Mouse (Mus musculus) kidney, embryonic 15.5 days (tissue): Measurements from ENCODE around the gene Pde7b. TPM values are rescaled to one million over a fixed set of nuclear protein-coding genes. Genes with fewer than 3 reads are reported as not detected.
A peak's percentile ranks its signal among the peaks of the same experiment; 100 is the strongest.

ENCODE experiments used
- ATAC-seq: fragments of 200-750 bp; cut with Nextera tagmentation; replicated peaks from 2 replicates; pipeline ENCODE4 v1.8.0; 2017; ENCODE audit warnings: moderate TSS enrichment; ENCODE audit not compliant: low FRiP score
- H3K27ac ChIP-seq: fragments of 300-500 bp; sonication (generic); 2 replicates; pipeline ENCODE4 v1.5.1; 2015; ENCODE audit warnings: mild to moderate bottlenecking, inconsistent platforms
- H3K27me3 ChIP-seq: fragments of 300-500 bp; sonication (generic); 2 replicates; pipeline ENCODE4 v1.6.1; 2015; ENCODE audit warnings: inconsistent platforms
- H3K36me3 ChIP-seq: fragments of 300-500 bp; sonication (generic); 2 replicates; pipeline ENCODE4 v1.6.1; 2015; ENCODE audit warnings: inconsistent platforms
- H3K4me1 ChIP-seq: fragments of 300-500 bp; sonication (generic); 2 replicates; pipeline ENCODE4 v1.6.1; 2015; ENCODE audit warnings: inconsistent platforms
- H3K4me2 ChIP-seq: fragments of 300-500 bp; sonication (generic); 2 replicates; pipeline ENCODE4 v1.6.1; 2015; ENCODE audit warnings: moderate library complexity, mild to moderate bottlenecking, inconsistent platforms
- H3K4me3 ChIP-seq: fragments of 300-500 bp; sonication (generic); replicated peaks from 2 replicates; pipeline ENCODE4 v1.5.1; 2015; ENCODE audit warnings: mild to moderate bottlenecking, inconsistent platforms
- H3K9ac ChIP-seq: fragments of 300-500 bp; sonication (generic); 2 replicates; pipeline ENCODE4 v1.6.1; 2015; ENCODE audit warnings: mild to moderate bottlenecking, inconsistent platforms
- H3K9me3 ChIP-seq: fragments of 300-500 bp; sonication (generic); replicated peaks from 2 replicates; pipeline ENCODE4 v1.6.1; 2016; ENCODE audit warnings: inconsistent platforms
- WGBS: fragments of 180-500 bp; shearing (Covaris S2); methylation state at CpG from one replicate; pipeline ENCODE4 v1.1.7; 2015; ENCODE audit warnings: mixed read lengths; 5-methylcytosine and 5-hydroxymethylcytosine counted together
- polyA plus RNA-seq: library from polyadenylated mRNA; unstranded; fragments of >200 nt; fragmentation: Nextera tagmentation; extraction: Ambion mirVana; gene quantifications from 2 replicates; pipeline ENCODE4 v1.2.1, GENCODE M21; 2015

Pde7b gene
- polyA plus RNA-seq, 1 experiment from 2014 or later, result 5.3 TPM

DNA sequence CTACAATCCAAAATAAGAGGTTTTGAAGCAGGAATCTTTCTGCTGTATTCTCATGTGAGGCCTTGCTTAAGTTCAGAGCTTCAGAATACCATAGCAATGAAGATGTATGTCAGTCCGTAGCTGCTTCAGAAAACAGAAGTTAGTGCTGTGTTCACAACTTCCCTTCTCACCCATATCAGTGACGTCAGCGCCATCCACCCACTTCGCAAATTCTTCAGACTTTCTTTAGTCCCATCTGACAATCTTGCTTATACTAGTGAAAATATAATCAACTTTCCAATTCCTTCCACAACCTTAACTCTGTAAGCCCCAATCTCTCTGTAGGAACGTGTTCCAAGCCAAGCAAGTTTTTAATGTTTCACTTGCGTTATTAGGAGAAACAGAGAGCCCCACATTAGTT, 326.7 kb downstream of the Pde7b start:
- no peaks in the 10 kb centered on the region for H3K27me3 ChIP-seq
- H3K27ac ChIP-seq, result no peak overlapping the region
- H3K9me3 ChIP-seq, result no peaks in the 10 kb centered on the region
- no peak overlapping the region for H3K4me2 ChIP-seq
- H3K9ac ChIP-seq, result no peak overlapping the region
- ATAC-seq, result no peak
- H3K36me3 ChIP-seq, result no peaks in the 10 kb centered on the region
- 74% methylated on average over 6 of the region's 6 CpGs for WGBS
- H3K4me3 ChIP-seq, result no peak overlapping the region
- 0 out of 2 replicates have a peak, but pooled peaks cover 2% of the 10 kb centered on the region for H3K4me1 ChIP-seq

DNA sequence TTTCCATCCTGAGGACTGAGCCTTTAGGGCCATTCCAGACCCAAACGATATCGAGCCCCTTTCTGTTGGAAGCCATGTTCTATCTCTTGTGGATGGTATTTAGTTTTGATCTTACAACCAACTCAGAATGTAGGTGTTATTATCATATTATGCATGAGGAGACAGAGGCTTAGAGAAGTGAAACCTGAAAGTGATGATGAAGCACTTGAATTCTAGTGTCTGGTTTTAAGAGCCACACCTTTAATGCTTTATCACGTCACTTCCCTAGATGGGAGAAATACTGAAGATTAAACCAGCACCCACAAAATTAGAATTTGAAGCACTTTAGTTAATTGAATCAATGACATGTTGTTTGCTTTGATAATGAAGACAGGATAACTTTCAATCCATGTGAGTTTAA, 329.1 kb downstream of the Pde7b start:
- WGBS, result 95% methylated on average over 3 of the region's 3 CpGs
- H3K9me3 ChIP-seq, result no peaks in the 10 kb centered on the region
- no peak overlapping the region for H3K4me3 ChIP-seq
- no peaks in the 10 kb centered on the region for H3K27me3 ChIP-seq
- no peak overlapping the region for H3K27ac ChIP-seq
- H3K4me2 ChIP-seq, result no peak overlapping the region
- no peak for ATAC-seq
- 0 out of 2 replicates have a peak, but pooled peaks cover 2% of the 10 kb centered on the region for H3K4me1 ChIP-seq
- H3K36me3 ChIP-seq, result no peaks in the 10 kb centered on the region
- H3K9ac ChIP-seq, result no peak overlapping the region

DNA sequence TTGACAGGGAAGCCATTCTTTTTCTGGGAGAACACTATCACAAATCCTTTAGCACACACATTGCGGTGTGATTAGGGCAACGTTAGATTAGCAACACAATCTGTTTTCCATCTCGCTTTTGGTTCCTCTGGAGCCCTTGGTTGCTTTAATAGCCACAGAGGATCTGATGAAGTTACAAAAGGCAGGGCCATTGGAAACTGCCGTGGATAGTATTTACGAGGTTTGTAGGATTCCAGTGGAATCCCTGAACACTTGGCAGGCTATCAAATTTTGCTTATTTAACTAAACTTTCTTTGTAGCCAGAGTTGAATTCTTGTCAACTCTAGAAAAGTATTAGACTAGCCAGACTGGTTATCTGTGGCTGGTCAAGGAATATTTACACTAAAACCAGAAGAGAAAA, 330.1 kb downstream of the Pde7b start:
- ATAC-seq, result no peak
- H3K4me2 ChIP-seq, result no peak overlapping the region
- no peaks in the 10 kb centered on the region for H3K9me3 ChIP-seq
- H3K4me1 ChIP-seq, result 0 out of 2 replicates have a peak, but pooled peaks cover 2% of the 10 kb centered on the region
- 60% methylated on average over 5 of the region's 5 CpGs for WGBS
- no peaks in the 10 kb centered on the region for H3K27me3 ChIP-seq
- H3K27ac ChIP-seq, result no peak overlapping the region
- no peaks in the 10 kb centered on the region for H3K36me3 ChIP-seq
- H3K4me3 ChIP-seq, result no peak overlapping the region
- no peak overlapping the region for H3K9ac ChIP-seq

DNA sequence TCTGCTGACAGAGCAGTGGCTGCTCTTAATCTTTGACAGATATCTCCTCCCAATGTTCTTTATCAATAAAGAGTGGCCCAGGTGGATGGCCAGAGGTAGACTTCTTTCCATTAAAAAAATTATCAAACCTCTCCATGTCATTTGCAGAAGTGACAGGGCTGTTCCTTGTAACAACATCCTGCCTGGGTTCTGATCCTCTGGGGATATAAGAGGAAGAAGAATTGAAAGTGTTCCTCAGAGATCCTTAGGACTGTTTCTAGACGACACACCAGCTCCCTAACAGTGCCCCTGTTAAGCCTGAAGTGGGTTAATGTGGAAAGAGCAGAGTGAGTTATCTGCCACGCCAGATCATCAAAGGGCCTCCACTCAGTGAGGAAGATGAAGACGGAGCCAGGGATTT, 334.3 kb downstream of the Pde7b start:
- Histone ChIP-seq H3K4me3 (no peak overlapping the region), H3K9ac (no peak overlapping the region), H3K4me1 (no peaks in the 10 kb centered on the region), H3K4me2 (no peak overlapping the region), H3K27ac (no peak overlapping the region), H3K36me3 (no peaks in the 10 kb centered on the region), H3K27me3 (no peaks in the 10 kb centered on the region), H3K9me3 (no peaks in the 10 kb centered on the region)
- no peak for ATAC-seq
- 66% methylated on average over 3 of the region's 3 CpGs for WGBS

DNA sequence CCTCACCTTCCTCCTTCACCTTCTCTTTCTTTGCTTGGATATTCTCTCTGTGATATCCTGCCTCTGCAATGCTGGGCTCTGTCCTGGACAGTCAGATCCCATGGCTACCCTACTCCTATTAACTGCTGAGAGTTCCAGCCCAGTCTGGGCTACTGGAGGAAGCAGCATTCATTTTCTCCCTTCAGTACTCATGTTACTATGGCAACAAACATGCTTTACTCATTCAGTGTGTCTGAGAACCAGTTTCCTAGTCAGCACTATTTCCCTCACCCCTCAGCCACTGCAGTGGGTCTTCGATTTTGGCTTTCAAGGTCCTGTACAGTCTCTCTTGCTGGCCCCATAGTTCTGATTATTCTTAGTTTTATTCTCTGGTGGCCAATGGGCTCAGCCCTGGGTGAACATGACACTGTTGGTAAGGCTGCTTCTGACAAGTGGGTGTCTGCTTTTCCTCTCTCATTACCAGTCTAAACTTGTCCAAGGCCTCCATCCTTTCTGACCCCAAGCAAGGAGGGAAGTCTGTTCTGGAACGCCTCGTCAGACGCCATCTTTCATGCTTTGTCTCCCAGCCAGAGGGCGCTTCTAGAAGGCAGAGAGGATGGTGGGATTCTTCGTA, 342.0 kb downstream of the Pde7b start:
- no peaks in the 10 kb centered on the region for H3K9me3 ChIP-seq
- no peaks in the 10 kb centered on the region for H3K27me3 ChIP-seq
- 78% methylated on average over 6 of the region's 6 CpGs for WGBS
- H3K27ac ChIP-seq, result no peak overlapping the region
- 0 out of 2 replicates have a peak, but pooled peaks have one; percentile 15 for ATAC-seq
- H3K4me2 ChIP-seq, result no peak overlapping the region
- no peaks in the 10 kb centered on the region for H3K36me3 ChIP-seq
- H3K4me1 ChIP-seq, result no peaks in the 10 kb centered on the region
- H3K9ac ChIP-seq, result no peak overlapping the region
- no peak overlapping the region for H3K4me3 ChIP-seq

DNA sequence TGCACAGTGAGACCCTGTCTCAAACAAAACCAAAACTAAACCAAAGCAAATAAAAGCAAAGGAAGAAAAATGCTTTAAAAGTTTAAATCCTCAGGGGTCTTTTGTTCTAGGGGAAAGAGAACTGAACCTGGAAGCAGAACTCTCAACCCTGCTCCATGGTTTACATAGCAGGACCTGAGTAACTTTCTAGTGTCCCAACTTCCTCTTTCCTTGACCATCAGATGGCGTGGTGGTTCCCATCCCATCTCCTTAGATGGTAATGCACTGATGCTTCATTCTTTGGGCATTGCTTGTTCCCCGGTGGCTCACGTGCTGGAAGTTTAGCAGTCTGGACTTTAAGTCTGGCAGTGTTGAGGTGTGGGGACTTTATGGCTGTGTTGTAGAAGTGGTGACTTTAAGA, 343.5 kb downstream of the Pde7b start:
- Histone ChIP-seq H3K4me2 (no peak overlapping the region), H3K4me3 (no peak overlapping the region)

DNA sequence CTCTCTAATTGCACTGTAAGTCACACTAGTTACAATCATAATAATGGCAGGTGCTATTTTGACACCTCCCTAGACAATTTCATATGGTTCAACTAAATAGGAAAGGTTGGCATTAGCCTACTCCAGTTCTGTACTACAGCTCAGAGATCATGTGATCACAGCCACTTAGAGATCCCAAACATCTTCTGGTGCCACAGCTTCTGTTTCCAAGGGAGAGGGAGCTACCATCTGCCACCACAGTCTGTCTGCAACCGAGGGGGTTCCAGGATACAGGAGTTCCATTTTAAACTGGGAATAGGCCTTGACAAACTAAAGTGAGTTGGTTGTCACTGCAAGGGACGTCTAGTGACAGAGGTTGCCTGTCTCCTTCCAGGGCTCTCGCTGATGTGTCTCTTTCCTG, 344.1 kb downstream of the Pde7b start:
- whole genome bisulfite sequencing, result 85% methylated on average over 3 of the region's 3 CpGs
- H3K27ac ChIP-seq, result no peak overlapping the region
- no peaks in the 10 kb centered on the region for H3K4me1 ChIP-seq
- no peak overlapping the region for H3K4me2 ChIP-seq
- H3K36me3 ChIP-seq, result no peaks in the 10 kb centered on the region
- H3K9me3 ChIP-seq, result no peaks in the 10 kb centered on the region
- ATAC-seq, result no peak
- H3K9ac ChIP-seq, result no peak overlapping the region
- no peaks in the 10 kb centered on the region for H3K27me3 ChIP-seq
- no peak overlapping the region for H3K4me3 ChIP-seq

More for the DNA sequence above, 343.5 kb downstream of the Pde7b start:
- ATAC-seq, result no peak
- Histone ChIP-seq H3K9ac (no peak overlapping the region), H3K36me3 (no peaks in the 10 kb centered on the region), H3K27me3 (no peaks in the 10 kb centered on the region), H3K27ac (no peak overlapping the region), H3K4me1 (no peaks in the 10 kb centered on the region), H3K9me3 (no peaks in the 10 kb centered on the region)
- WGBS, result 81% methylated on average over 3 of the region's 3 CpGs

DNA sequence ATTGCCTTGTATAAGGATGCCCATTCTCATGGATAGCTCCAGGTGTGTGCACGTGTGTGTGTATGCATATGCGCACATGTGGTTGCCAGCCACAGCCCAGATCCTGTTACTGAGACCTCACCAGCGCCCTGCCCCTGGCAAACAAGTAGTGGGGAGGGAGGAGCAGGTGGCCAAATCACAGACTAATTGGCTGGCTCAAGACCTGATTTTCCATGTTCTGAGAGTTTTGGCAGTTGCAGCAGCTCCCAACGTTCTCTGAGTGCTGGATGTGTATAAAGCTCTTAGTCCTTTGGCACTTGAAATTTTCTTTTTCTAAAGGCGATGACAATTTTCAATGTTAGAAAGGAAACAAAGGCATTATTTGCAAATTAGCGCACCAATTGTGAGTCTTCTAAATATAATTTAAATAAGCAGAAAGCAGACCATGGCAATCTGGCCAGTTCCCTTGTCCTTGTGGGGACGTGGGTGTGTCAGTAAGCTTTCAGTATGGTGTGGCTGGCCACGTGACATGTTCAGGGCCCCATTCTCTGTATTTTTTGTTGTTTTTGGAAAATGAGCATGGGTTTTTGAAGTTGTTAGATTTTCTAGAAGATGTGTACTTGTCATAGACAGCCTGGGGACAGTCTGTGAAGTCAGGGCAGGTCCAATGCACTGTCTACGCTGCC, 345.7 kb downstream of the Pde7b start:
- Histone ChIP-seq H3K27ac (no peak overlapping the region), H3K9ac (no peak overlapping the region), H3K4me2 (no peak overlapping the region), H3K9me3 (no peaks in the 10 kb centered on the region), H3K36me3 (no peaks in the 10 kb centered on the region), H3K4me3 (no peak overlapping the region), H3K4me1 (no peaks in the 10 kb centered on the region), H3K27me3 (no peaks in the 10 kb centered on the region)
- 82% methylated on average over 9 of the region's 9 CpGs for WGBS
- ATAC-seq, result no peak

DNA sequence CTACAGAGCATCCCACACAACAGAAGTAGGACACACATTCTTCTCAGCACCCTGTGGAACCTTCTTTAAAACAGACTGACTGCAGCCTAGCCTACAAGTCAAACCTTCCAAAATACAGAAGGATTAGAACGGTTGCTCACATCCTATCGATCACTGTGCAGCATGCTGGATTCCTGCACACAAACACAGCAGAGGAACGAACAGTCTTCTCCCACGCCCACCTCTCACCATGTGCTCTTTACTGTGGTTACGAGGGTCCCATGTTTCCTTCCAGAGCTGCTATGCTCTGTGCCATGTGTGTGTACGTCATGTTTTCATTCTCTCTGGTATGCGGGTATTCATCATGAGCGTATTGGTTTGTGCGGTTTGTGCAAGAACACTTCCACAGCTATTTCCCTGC, 347.3 kb downstream of the Pde7b start:
- Histone ChIP-seq H3K36me3 (no peaks in the 10 kb centered on the region), H3K27me3 (no peaks in the 10 kb centered on the region), H3K4me1 (no peaks in the 10 kb centered on the region), H3K9ac (no peak overlapping the region), H3K4me3 (no peak overlapping the region), H3K4me2 (no peak overlapping the region), H3K9me3 (no peaks in the 10 kb centered on the region), H3K27ac (no peak overlapping the region)
- ATAC-seq, result no peak
- WGBS, result 87% methylated on average over 9 of the region's 9 CpGs

DNA sequence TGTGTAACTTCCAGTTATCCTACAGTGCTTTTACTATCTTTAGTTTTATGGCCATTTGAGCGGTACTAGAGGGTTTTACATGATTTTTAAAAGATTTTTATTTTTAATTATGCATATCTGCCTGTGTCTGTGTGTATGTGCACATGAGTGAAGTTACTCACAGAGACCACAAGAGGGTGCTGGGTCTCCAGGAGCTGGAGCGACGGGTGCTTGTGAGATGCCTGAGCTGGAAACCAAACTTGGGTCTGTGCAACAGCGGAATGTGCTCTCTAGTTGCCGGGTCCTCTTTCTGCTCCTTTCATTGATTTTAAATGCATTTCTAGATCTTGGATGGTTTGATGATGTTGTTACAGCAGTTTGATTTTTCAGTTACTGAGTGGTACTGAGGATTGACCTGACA, 352.8 kb downstream of the Pde7b start:
- Histone ChIP-seq H3K4me1 (no peaks in the 10 kb centered on the region), H3K4me3 (no peak overlapping the region), H3K9ac (no peak overlapping the region), H3K4me2 (no peak overlapping the region), H3K9me3 (no peaks in the 10 kb centered on the region), H3K27me3 (no peaks in the 10 kb centered on the region), H3K27ac (no peak overlapping the region), H3K36me3 (no peaks in the 10 kb centered on the region)
- no peak for ATAC-seq
- WGBS, result 93% methylated on average over 5 of the region's 5 CpGs

DNA sequence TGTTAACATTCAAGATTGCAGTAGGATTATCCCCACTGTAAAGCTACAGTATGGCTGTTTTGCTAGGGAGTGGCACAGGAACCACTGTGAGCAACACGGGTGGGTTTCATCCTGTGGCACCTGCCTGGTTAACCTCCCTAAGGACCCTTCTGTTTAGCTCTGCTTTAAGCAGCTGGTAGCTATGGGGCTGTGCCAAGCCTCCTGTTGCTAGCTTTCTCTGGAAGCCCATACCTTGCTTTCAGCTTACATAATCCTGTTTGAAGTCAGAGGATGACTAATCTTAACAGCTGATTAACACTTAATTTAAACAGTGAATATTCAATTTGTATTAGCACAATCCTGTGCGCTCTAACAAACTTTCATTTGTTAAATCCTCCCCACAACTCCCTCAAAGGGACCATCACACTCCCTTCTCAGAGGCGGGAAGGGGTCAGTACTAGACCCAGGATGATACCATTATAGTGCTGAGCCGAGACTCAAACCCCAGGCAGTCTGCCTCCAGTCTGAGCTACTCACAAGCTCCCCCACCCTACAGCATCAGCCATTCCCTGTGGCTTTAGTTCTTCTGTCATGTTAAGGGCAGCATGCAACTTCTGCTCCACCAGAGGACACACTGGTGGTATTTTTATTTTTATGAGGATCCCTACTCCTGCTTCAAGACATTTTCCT, 362.3 kb downstream of the Pde7b start:
- Histone ChIP-seq H3K4me1 (no peaks in the 10 kb centered on the region), H3K9ac (no peak overlapping the region), H3K9me3 (no peaks in the 10 kb centered on the region), H3K27me3 (no peaks in the 10 kb centered on the region), H3K4me2 (no peak overlapping the region), H3K27ac (no peak overlapping the region), H3K36me3 (peaks cover 22% of the 10 kb centered on the region), H3K4me3 (no peak overlapping the region)
- ATAC-seq, result no peak
- WGBS, result 78% methylated on average over 4 of the region's 4 CpGs

DNA sequence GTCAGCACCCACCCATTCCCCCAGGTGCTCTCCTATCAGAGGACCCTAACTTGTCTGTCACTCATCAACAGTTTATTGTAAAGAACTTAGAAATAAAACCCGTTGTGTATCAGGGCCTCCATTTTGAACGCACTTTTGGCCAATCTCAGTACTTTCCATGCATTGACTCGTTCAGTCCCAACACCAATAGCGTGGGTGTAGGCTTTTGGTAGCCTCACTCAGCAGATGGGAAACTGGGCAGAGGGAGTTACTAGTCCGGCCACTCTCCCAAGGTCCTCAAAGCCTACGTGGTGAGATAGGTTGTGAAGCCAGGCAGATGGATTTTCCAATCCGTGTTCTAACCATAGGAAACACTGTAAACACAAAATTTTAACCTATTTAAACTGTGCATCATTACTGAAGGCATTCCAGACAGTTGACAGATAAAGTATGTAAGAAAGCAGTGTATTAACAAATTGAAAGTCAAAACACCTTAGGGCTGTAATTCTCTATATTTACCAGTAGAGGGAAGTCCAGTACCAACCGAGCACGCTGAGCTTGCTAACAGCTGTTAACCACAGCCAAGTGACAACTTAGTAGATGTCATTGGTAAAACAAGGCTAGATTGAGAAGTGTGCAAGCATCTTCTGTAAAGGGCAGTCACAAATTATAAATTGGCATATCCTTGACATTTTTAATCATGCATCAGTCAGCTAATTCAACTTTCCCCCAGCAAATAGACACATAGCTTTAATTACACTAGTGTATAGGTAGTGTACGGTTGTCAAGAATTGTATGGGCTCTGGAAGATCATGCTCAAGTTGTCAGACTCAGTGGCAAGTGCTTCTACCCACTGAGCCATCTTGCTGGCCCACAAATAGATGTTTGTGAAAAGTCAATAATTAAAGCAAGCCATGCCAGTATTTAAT, 363.1 kb downstream of the Pde7b start:
- H3K9ac ChIP-seq, result no peak overlapping the region
- no peak for ATAC-seq
- H3K4me3 ChIP-seq, result no peak overlapping the region
- peaks cover 29% of the 10 kb centered on the region for H3K36me3 ChIP-seq
- no peak overlapping the region for H3K4me2 ChIP-seq
- no peaks in the 10 kb centered on the region for H3K27me3 ChIP-seq
- WGBS, result 65% methylated on average over 10 of the region's 10 CpGs
- H3K9me3 ChIP-seq, result no peaks in the 10 kb centered on the region
- H3K4me1 ChIP-seq, result no peaks in the 10 kb centered on the region
- H3K27ac ChIP-seq, result no peak overlapping the region
